Mouse (Mus musculus) testis, adult 2 months (tissue): ENCODE measurements around the gene Aes. TPM values are rescaled to one million over a fixed set of nuclear protein-coding genes. Genes with fewer than 3 reads are reported as not detected.

Experiments
- H3K27ac ChIP-seq: fragments of 200-500 bp; 2 replicates; pipeline ENCODE4 v1.5.1; 2012; ENCODE audit warnings: low read depth, low read length; ENCODE audit not compliant: control insufficient read depth, insufficient read depth
- H3K27me3 ChIP-seq: fragments of 200-500 bp; 2 replicates; pipeline ENCODE4 v1.6.1; 2012; ENCODE audit warnings: mild to moderate bottlenecking, low read length, moderate library complexity; ENCODE audit not compliant: control insufficient read depth, insufficient read depth
- H3K36me3 ChIP-seq: fragments of 200-500 bp; 2 replicates; pipeline ENCODE4 v1.6.1; 2012; ENCODE audit warnings: mild to moderate bottlenecking, low read length; ENCODE audit not compliant: control insufficient read depth, insufficient read depth
- H3K4me1 ChIP-seq: fragments of 200-500 bp; 2 replicates; pipeline ENCODE4 v1.6.1; 2012; ENCODE audit warnings: low read length; ENCODE audit not compliant: control insufficient read depth, insufficient read depth
- H3K4me3 ChIP-seq: fragments of 200-500 bp; 2 replicates; pipeline ENCODE4 v1.5.1; 2012; ENCODE audit warnings: low read depth, mild to moderate bottlenecking, low read length, moderate library complexity, mixed read lengths; ENCODE audit not compliant: control insufficient read depth
- CTCF ChIP-seq: fragments of 200-500 bp; IDR thresholded peaks from 2 replicates; pipeline ENCODE4 v1.5.1; 2012; ENCODE audit warnings: low read depth, mild to moderate bottlenecking, inconsistent platforms, low read length, moderate library complexity; ENCODE audit not compliant: control insufficient read depth, insufficient read depth, insufficient replicate concordance
- POLR2A ChIP-seq: fragments of 200-500 bp; IDR thresholded peaks from 2 replicates; pipeline ENCODE4 v1.6.1; 2012; ENCODE audit warnings: low read depth, mild to moderate bottlenecking, inconsistent platforms, low read length, moderate library complexity; ENCODE audit not compliant: control insufficient read depth
- polyA plus RNA-seq: library from polyadenylated mRNA; depleted of rRNA; stranded (reverse); fragments of >200 nt; gene quantifications from 2 replicates; pipeline ENCODE4 v1.2.3, GENCODE M21; 2012

Aes gene
- polyA plus RNA-seq, 1 experiment: 154 TPM

DNA sequence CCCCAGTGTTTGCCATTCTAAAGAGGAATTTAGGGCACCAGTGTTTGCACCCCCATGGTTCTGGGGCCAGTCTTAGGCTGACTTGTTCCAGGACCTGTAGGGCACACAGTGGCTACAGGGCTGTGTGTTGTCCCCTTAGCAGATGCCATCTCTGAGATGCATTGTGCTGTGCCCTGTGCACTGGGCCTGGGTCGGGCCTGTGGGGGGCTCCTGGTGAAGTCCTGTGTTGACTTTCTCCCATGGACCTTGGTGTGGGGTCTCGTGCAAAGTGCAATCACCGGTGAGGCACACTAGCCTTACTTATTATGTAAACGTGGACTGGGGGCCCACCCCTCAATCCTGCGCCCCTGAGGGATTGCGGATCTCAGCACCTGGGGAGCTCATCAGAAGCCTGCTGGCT lies 3.1 kb downstream of the Aes start:
- TF ChIP-seq CTCF (no peak), POLR2A (no peak)

DNA sequence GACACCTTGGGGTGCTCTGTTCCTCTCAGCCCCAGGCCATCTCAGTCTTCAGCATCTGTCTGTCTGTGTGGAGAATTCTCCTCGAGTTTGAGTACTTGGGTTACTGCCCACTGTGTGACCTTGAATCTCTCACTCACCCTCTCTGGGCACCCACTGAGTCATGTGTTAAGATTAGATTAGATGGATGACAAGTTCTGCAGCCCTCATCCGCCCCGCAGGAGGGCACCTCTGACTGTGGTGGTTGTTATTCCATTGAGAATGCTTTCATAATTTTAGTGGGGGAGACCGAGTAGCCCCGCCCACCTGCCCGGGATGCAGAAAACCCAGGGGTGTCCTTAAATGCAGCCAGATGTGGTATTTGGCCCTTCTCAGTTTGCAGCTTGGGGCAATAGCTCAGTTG lies 4.2 kb downstream of the Aes start:
- H3K36me3 ChIP-seq: no peaks in the 10 kb centered on the region
- no peak overlapping the region for H3K27ac ChIP-seq
- peaks cover 8% of the 10 kb centered on the region for H3K4me1 ChIP-seq
- no peak overlapping the region for H3K4me3 ChIP-seq
- no peaks in the 10 kb centered on the region for H3K27me3 ChIP-seq
- TF ChIP-seq CTCF (no peak), POLR2A (no peak)

More for the DNA sequence above, 3.1 kb downstream of the Aes start:
- H3K36me3 ChIP-seq: no peaks in the 10 kb centered on the region
- H3K4me3 ChIP-seq: no peak overlapping the region
- peaks cover 8% of the 10 kb centered on the region for H3K4me1 ChIP-seq
- H3K27ac ChIP-seq: no peak overlapping the region
- H3K27me3 ChIP-seq: no peaks in the 10 kb centered on the region

DNA sequence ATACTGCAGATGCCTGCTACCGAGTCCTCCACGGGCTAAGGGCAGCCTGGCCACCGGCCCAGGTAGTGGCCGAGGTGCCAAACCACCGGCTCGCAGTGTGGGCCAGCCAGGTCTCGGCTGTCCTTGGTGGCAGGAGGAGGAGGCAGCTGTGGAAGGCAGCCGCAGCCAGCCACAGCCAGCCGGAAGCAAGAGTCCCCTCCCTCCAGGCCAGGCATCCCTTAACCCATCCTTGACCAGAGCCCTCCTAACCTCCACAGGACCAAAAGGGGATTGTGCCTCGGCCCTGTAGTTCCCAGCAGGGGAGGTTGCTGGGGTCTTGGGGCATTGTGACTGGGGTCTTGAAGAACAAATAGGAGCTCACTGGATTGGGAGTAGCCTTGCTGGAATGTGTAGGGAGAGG lies 4.9 kb downstream of the Aes start:
- TF ChIP-seq CTCF: no peak
- TF ChIP-seq POLR2A: no peak
- H3K36me3 ChIP-seq: no peaks in the 10 kb centered on the region
- no peak overlapping the region for H3K27ac ChIP-seq
- no peak overlapping the region for H3K4me3 ChIP-seq
- H3K27me3 ChIP-seq: no peaks in the 10 kb centered on the region
- H3K4me1 ChIP-seq: peaks cover 8% of the 10 kb centered on the region

DNA sequence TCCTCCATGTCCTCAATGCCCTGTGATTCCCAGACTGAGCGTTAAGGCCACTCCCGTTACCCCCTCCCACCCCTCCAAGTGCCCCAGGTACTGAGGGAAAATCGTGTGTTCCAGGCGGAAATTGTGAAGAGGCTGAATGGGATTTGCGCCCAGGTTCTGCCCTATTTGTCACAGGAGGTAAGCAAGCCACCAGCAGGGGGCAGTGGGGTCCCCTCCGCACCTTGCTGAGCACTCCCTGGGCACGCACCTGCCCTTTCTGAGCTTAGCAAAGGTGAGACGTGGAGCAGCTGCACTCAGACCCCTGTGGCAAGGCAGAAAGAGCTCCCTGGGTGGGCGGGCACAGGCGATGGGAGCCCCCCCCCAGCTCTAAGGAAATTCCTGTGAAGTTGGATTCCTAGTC lies 5.4 kb downstream of the Aes start:
- Histone ChIP-seq H3K4me3 (no peak overlapping the region), H3K27ac (no peak overlapping the region), H3K27me3 (no peaks in the 10 kb centered on the region)

DNA sequence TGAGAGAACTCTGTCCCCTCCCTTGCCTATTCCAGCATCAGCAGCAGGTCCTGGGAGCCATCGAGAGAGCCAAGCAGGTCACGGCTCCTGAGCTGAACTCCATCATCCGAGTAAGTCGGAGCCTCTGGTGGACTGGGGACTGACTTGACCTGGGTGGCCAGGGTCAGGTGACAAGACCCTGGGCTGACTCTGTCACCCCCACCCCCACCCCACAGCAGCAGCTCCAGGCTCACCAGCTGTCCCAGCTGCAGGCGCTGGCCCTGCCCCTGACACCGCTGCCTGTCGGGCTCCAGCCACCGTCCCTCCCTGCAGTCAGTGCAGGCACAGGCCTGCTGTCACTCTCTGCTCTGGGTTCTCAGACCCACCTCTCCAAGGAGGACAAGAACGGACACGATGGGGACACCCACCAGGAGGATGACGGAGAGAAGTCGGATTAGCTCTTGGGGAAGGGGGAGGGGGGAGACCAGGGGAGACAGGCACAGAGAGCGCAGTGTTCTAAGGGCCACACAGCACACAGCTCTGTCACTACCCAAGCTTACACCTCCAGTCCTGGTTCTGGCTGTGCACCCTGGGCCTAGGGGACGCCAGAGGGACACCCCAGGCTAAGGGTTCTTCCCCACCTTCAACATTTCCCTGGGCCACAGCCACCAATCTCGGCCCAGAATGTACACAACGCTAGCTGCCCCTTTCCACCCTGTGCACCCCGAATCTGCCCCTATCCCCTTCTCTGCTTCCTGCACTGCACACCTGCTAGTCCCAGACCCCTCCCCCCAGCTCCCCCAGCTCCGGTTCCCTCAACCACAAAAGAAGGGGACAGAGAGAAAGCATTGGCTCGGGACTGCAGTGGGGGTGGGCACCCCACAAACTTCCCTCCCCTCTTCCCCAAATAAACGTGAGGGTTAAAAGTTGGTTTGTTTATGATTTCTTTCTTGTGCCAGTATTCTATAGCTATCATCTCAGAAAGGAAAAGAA lies 6.3 kb downstream of the Aes start:
- H3K4me3 ChIP-seq: no peak overlapping the region
- H3K27ac ChIP-seq: no peak overlapping the region

More for the DNA sequence above, 5.4 kb downstream of the Aes start:
- peak; percentile 42; the same call in 1 of the 2 replicates for TF ChIP-seq CTCF
- no peak for TF ChIP-seq POLR2A
- Histone ChIP-seq H3K36me3 (no peaks in the 10 kb centered on the region), H3K4me1 (peaks cover 8% of the 10 kb centered on the region)

DNA sequence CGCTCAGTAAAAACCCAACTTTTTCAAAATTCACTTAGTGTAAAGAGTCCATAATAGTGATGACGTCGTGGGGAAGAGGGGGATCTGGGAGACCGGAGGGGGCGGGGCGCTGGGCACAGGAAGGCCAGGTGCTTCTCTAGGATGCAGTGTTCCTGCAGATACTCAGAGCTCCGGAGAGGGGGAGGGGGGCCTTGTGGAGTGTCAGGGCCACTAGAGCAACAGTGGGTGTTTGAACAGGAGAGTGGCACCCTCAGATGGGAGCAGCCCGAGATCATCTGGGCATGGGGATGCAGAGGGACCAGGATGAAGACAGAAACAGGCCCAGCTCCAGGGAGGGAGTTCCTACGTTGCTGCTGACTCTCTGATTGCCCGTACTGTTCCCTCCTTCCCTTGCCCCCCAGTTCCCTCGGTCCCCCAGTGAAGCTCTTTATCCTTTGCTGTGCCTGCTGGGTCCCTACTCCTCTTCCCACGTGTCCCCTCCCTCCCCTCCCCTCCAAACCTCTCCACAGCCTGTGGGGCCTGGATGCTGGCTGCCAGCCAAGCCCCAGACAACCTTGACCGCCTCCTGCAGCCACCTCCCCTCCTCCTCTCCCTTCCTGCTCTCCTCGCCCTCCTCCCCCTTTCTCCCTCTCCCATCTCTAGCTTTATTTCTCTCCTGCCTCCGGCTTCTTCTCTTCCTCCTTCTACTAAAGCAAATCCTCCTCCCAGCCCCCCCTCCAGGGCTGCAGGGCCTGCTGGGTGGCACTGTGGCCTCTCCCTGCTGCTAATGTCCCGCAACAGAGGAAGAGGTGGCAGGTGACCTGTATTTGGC lies 9.3 kb downstream of the Aes start:
- no peak for TF ChIP-seq CTCF
- TF ChIP-seq POLR2A: no peak
- no peaks in the 10 kb centered on the region for H3K36me3 ChIP-seq
- peaks cover 30% of the 10 kb centered on the region for H3K4me1 ChIP-seq
- H3K27ac ChIP-seq: peak overlapping the region; percentile 33; the same call in 1 of the 2 replicates
- H3K4me3 ChIP-seq: no peak overlapping the region
- H3K27me3 ChIP-seq: no peaks in the 10 kb centered on the region

More for the DNA sequence above, 6.3 kb downstream of the Aes start:
- Histone ChIP-seq H3K36me3 (no peaks in the 10 kb centered on the region), H3K4me1 (peaks cover 6% of the 10 kb centered on the region), H3K27me3 (no peaks in the 10 kb centered on the region)
- TF ChIP-seq POLR2A (no peak), CTCF (no peak)
